ENCODE assay signal across 8 mouse cellular contexts in the genomic region with DNA sequence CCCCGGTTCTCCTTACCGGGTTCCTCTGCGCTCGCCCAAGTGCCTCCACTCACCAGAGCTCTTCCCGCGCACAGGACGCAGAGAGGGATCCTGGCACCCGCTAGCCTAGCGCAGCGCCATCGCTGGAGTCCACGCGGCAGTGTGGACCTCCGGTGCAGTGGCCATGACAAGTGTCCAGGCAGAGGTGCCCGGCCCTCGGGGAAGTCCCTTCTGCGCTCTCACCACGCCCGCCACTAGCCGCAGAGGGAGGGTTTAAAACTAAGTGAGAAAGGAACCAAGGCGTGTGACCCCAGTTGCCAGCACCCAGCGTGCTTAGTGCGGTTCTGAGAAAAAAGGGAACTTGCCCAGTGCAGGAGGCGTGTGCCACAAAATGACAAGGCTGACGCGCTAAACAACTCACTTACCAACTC. TPM values are rescaled to one million over a fixed set of nuclear protein-coding genes. Genes with fewer than 3 reads are reported as not detected.
DNase-seq lines count a peak whose midpoint lies in the region; ATAC-seq lines count a peak whose summit lies in the region.

A gene (minus strand): TSS at position 207 of the 410 bp plus-strand sequence.

- 3% methylated on average over 26 of the region's 26 CpGs for WGBS in heart, embryonic 14.5 days
- 3% methylated on average over 26 of the region's 26 CpGs for WGBS in midbrain, embryonic 14.5 days

- peak; percentile 4 for DNase-seq in ovary, postnatal 36 days (ENCODE audit: low spot score)
- no peak for DNase-seq in ovary, adult 18-20 months (ENCODE audit: low spot score)
- DNase-seq in embryo, embryonic 10.5 days (ENCODE audit: low spot score), result peak; percentile 22
- DNase-seq in liver, result peak; percentile 38
- peak; percentile 16 for DNase-seq in midbrain, embryonic 14.5 days
- peak; percentile 22 to 40 for DNase-seq in thymus, adult 18-20 months
- DNase-seq in layer of hippocampus, postnatal 25 days (ENCODE audit: extremely low spot score in 1 of 2, low spot score in 1 of 2), result no peak

- H3K4me1 ChIP-seq in heart, embryonic 14.5 days (ENCODE audit: control insufficient read depth in 2 of 2, insufficient read depth in 2 of 2, low read length in 2 of 2), result no peaks in the 10 kb centered on the region
- H3K4me1 ChIP-seq in midbrain, embryonic 14.5 days (ENCODE audit: control insufficient read depth, insufficient read depth, low read length), result 0 out of 2 replicates have a peak, but pooled peaks cover 4% of the 10 kb centered on the region

- H3K27ac ChIP-seq in heart, embryonic 14.5 days (replicated peaks in 1 of 2; ENCODE audit: control insufficient read depth in 1 of 2, insufficient read depth in 1 of 2, low read depth in 2 of 2, low read length in 2 of 2), result no peak within 1 kb of the TSS
- no peak within 1 kb of the TSS for H3K27ac ChIP-seq in midbrain, embryonic 14.5 days (replicated peaks; ENCODE audit: low read depth, low read length)

- peak within 1 kb of the TSS; percentile 38; the same call in 1 of the 2 replicates for H3K9ac ChIP-seq in heart, embryonic 14.5 days (ENCODE audit: low read length)
- H3K9ac ChIP-seq in midbrain, embryonic 14.5 days (replicated peaks; ENCODE audit: low read length), result 0 out of 2 replicates have a peak within 1 kb of the TSS, but pooled peaks have one; percentile 20

- peak within 1 kb of the TSS; percentile 40 to 42 for H3K4me3 ChIP-seq in heart, embryonic 14.5 days (ENCODE audit: control insufficient read depth in 1 of 2, insufficient read depth in 1 of 2, low read depth in 1 of 2, low read length in 2 of 2)
- H3K4me3 ChIP-seq in midbrain, embryonic 14.5 days (replicated peaks; ENCODE audit: low read depth, low read length), result peak within 1 kb of the TSS; percentile 26

- no peak for ATAC-seq in heart, embryonic 14.5 days (ENCODE audit: insufficient number of reproducible peaks, insufficient read depth, low FRiP score, low read depth)
- ATAC-seq in midbrain, embryonic 14.5 days (ENCODE audit: low FRiP score, low TSS enrichment), result no peak

- 0 out of 2 replicates have a peak, but pooled peaks cover 6% of the 10 kb centered on the region for H3K27me3 ChIP-seq in heart, embryonic 14.5 days (ENCODE audit: control insufficient read depth, insufficient read depth, low read length)
- H3K27me3 ChIP-seq in midbrain, embryonic 14.5 days (ENCODE audit: control insufficient read depth, insufficient read depth, low read length), result 0 out of 2 replicates have a peak, but pooled peaks cover 5% of the 10 kb centered on the region

- H3K36me3 ChIP-seq in heart, embryonic 14.5 days (ENCODE audit: control insufficient read depth, insufficient read depth, low read length), result no peaks in the 10 kb centered on the region
- no peaks in the 10 kb centered on the region for H3K36me3 ChIP-seq in midbrain, embryonic 14.5 days (ENCODE audit: control insufficient read depth, insufficient read depth, low read length)

- H3K9me3 ChIP-seq in heart, embryonic 14.5 days (ENCODE audit: control insufficient read depth, low read length), result no peaks in the 10 kb centered on the region
- no peaks in the 10 kb centered on the region for H3K9me3 ChIP-seq in midbrain, embryonic 14.5 days (ENCODE audit: control insufficient read depth, low read length)

- peak within 1 kb of the TSS; percentile 79 for H3K4me2 ChIP-seq in heart, embryonic 14.5 days (ENCODE audit: low read length)
- H3K4me2 ChIP-seq in midbrain, embryonic 14.5 days (ENCODE audit: low read length), result peak within 1 kb of the TSS; percentile 53

RNA-seq across cellular contexts. Expression of the gene that starts here (rescaled TPM):
- 0.09 TPM in 1 of 2 replicates, not detected in the other for polyA plus RNA-seq in heart, embryonic 14.5 days (2014; fragmentation: Nextera tagmentation; extraction: Ambion mirVana)
- polyA plus RNA-seq in midbrain, embryonic 14.5 days (2014; fragmentation: Nextera tagmentation; extraction: Ambion mirVana), result 0.14 TPM in 1 of 2 replicates, not detected in the other
- total RNA-seq in layer of hippocampus, postnatal 25 days (2021), result not detected

Comparison
In these comparisons a context has a peak if more than half of its experiments do, and no peak if none do; other contexts are left out.
1. DNase-seq: peak in ovary, postnatal 36 days (single experiment), embryo, embryonic 10.5 days (single experiment), liver (single experiment) and thymus, adult 18-20 months (2 of 2); none in ovary, adult 18-20 months (single experiment) and layer of hippocampus, postnatal 25 days (0 of 2).
2. Peak in DNase-seq, H3K4me3 ChIP-seq, H3K9ac ChIP-seq and H3K4me2 ChIP-seq in midbrain, embryonic 14.5 days; RNA of the gene not detected or under 1 TPM.